Mouse (Mus musculus): ENCODE results near the gene Ecd. TPM values are rescaled to one million over a fixed set of nuclear protein-coding genes. Genes with fewer than 3 reads are reported as not detected.

Ecd gene
- total and polyA plus RNA-seq, 3 experiments, result 64.9 to 72.2 TPM; not detected in 1

DNA sequence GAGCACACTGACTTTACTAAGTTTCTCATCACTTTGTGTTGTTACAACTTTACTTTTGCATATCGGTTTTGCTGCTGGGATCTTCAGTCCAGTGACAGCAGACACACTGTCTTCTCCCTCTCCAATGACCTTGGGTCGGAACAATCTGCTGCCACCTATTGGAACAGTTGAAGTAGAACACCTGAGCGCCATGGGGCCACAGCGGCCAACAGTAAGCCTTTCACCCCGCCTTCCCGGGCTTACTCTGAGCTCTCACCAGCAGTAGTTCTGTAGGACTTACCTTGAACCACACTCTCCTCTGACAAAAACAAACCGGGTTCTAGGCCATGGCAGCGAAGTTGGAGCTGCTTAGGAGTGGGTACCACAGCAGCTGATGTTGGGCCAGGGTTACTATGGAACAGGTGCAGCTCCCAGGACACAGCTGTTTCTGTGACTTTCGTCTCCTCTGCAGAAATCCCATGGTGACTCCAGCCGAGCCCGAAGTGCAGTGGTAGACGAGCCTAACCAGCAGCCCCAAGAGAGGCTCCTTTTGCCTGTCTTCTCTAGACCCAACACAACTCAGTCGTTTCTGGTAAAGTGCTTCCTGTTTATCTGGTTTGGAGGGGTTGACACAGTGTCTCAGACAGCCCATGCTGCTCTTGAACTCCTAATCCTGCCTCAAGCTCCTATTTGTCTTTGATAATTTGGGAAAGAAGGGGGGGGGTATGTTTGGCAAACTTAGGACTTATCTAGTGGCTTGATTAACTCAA lies 30.6 kb upstream of the Ecd start:
- Histone ChIP-seq H3K9me3 (replicated peaks; ENCODE audit: insufficient read depth, low read length) (no peaks in the 10 kb centered on the region), H3K4me1 (ENCODE audit: control insufficient read depth in 1 of 2, insufficient read depth in 2 of 2, low read length in 2 of 2) (peaks cover 15 to 17% of the 10 kb centered on the region in 2 experiments), H3K9ac (ENCODE audit: control insufficient read depth, low read depth, low read length, poor library complexity, severe bottlenecking) (no peak overlapping the region), H3K4me3 (ENCODE audit: control insufficient read depth in 1 of 2, insufficient read depth in 1 of 2, low read depth in 2 of 2, low read length in 2 of 2) (no peak overlapping the region), H3K27ac (ENCODE audit: control insufficient read depth, low read depth, low read length) (no peak overlapping the region), H3K36me3 (ENCODE audit: control insufficient read depth in 1 of 2, insufficient read depth in 2 of 2, low read length in 2 of 2) (peaks cover 3 to 26% of the 10 kb centered on the region in 2 experiments), H3K27me3 (ENCODE audit: control insufficient read depth in 1 of 2, insufficient read depth in 2 of 2, low read length in 2 of 2) (no peaks in the 10 kb centered on the region), H3K79me2 (ENCODE audit: control insufficient read depth, insufficient read depth, low read length, poor library complexity) (0 out of 2 replicates have a peak, but pooled peaks cover 2% of the 10 kb centered on the region)
- TF ChIP-seq CTCF (IDR thresholded peaks at IDR 0.05 in 2 of 3, conservative IDR thresholded peaks at IDR 0.05 in 1 of 3; ENCODE audit: control insufficient read depth in 1 of 3, insufficient read depth in 1 of 3, low read depth in 2 of 3, low read length in 3 of 3, poor library complexity in 1 of 3, severe bottlenecking in 1 of 3) (peak; percentile 37 to 46 (median 45); a peak in 5 of 6 replicates), MAX (IDR thresholded peaks at IDR 0.05; ENCODE audit: low read length) (no peak)
- peak; percentile 52 for DNase-seq (ENCODE audit: low read depth, low spot score)

- H3K9me3 ChIP-seq (replicated peaks; ENCODE audit: insufficient read depth, low read length), result no peaks in the 10 kb centered on the region
- H3K27me3 ChIP-seq (ENCODE audit: control insufficient read depth in 1 of 2, insufficient read depth in 2 of 2, low read length in 2 of 2), result no peaks in the 10 kb centered on the region
- no peaks in the 10 kb centered on the region for H3K79me2 ChIP-seq (ENCODE audit: control insufficient read depth, insufficient read depth, low read length, poor library complexity)
- peaks cover 0 to 26% of the 10 kb centered on the region in 2 experiments; a peak in 2 of 4 replicates for H3K36me3 ChIP-seq (ENCODE audit: control insufficient read depth in 1 of 2, insufficient read depth in 2 of 2, low read length in 2 of 2)
- peak overlapping the region; percentile 79 for H3K27ac ChIP-seq (ENCODE audit: control insufficient read depth, low read depth, low read length)
- H3K4me1 ChIP-seq (ENCODE audit: control insufficient read depth in 1 of 2, insufficient read depth in 2 of 2, low read length in 2 of 2), result peaks cover 15 to 17% of the 10 kb centered on the region in 2 experiments
- no peak overlapping the region for H3K4me3 ChIP-seq (ENCODE audit: control insufficient read depth in 1 of 2, insufficient read depth in 1 of 2, low read depth in 2 of 2, low read length in 2 of 2)
- H3K9ac ChIP-seq (ENCODE audit: control insufficient read depth, low read depth, low read length, poor library complexity, severe bottlenecking), result no peak overlapping the region; the same call in 1 of the 2 replicates
- peak; percentile 37; the same call in 1 of the 2 replicates for TF ChIP-seq HCFC1 (IDR thresholded peaks at IDR 0.05; ENCODE audit: low read depth, low read length)
- TF ChIP-seq EP300 (IDR thresholded peaks at IDR 0.05; ENCODE audit: low read depth in 1 of 2, low read length in 2 of 2), result peak in 1 of 2 experiments; percentile 69; a peak in 2 of 4 replicates
- TF ChIP-seq GATA1 (IDR thresholded peaks at IDR 0.05; ENCODE audit: low read depth, low read length), result peak; percentile 85
- TF ChIP-seq GABPA (IDR thresholded peaks at IDR 0.05; ENCODE audit: low read depth, low read length), result no peak
- TF ChIP-seq TCF12 (IDR thresholded peaks at IDR 0.05; ENCODE audit: low read depth, low read length), result peak; percentile 9; the same call in 1 of the 2 replicates
- peak; percentile 85 for TF ChIP-seq MXI1 (IDR thresholded peaks at IDR 0.05; ENCODE audit: low read depth, low read length)
- peak; percentile 75; the same call in 1 of the 2 replicates for TF ChIP-seq MYC (IDR thresholded peaks at IDR 0.05; ENCODE audit: low read depth, low read length)
- TF ChIP-seq SIN3A (IDR thresholded peaks at IDR 0.05; ENCODE audit: low read length), result peak; percentile 95
- TF ChIP-seq MAZ (IDR thresholded peaks at IDR 0.05; ENCODE audit: low read depth, low read length), result no peak
- TF ChIP-seq RCOR1 (IDR thresholded peaks at IDR 0.05; ENCODE audit: low read depth, low read length), result 0 out of 2 replicates have a peak, but pooled peaks have one; percentile 14
- peak in 1 of 2 experiments; percentile 18; a peak in 1 of 4 replicates for TF ChIP-seq POLR2A (IDR thresholded peaks at IDR 0.05; ENCODE audit: control insufficient read depth in 1 of 2, insufficient read depth in 1 of 2, low read depth in 1 of 2, low read length in 2 of 2, poor library complexity in 1 of 2)
- TF ChIP-seq TAL1 (IDR thresholded peaks at IDR 0.05; ENCODE audit: low read length), result peak; percentile 40; the same call in 1 of the 2 replicates
- TF ChIP-seq ZMIZ1 (IDR thresholded peaks at IDR 0.05; ENCODE audit: low read depth, low read length), result no peak
- TF ChIP-seq KAT2A (conservative IDR thresholded peaks at IDR 0.05; ENCODE audit: low read depth, low read length), result no peak
- TF ChIP-seq TBP (IDR thresholded peaks at IDR 0.05; ENCODE audit: low read depth, low read length), result peak; percentile 71
- peak; percentile 85 for TF ChIP-seq MAX (IDR thresholded peaks at IDR 0.05; ENCODE audit: low read length)
- peak; percentile 93 for TF ChIP-seq ETS1 (IDR thresholded peaks at IDR 0.05; ENCODE audit: low read depth, low read length)
- DNase-seq (ENCODE audit: low read depth, low spot score), result peak; percentile 96
These were observed 29.2 kb upstream of the Ecd start for GRCm38 (mm10) chr14:20377112-20377521.
